Mouse (Mus musculus) splenic B cell, adult 2 months (primary cell): Measurements from ENCODE around the gene Fgf15.

Experiments
- DNase-seq: peaks from one replicate; pipeline ENCODE4 v3.0.0-alpha.2; 2011; ENCODE audit warnings: low read depth, low spot score
- H3K27me3 ChIP-seq: 2 replicates; pipeline ENCODE4 v1.6.1; 2012; ENCODE audit warnings: mild to moderate bottlenecking, low read length, moderate library complexity, mixed read lengths; ENCODE audit not compliant: control insufficient read depth, poor library complexity, insufficient read depth, severe bottlenecking
- H3K36me3 ChIP-seq: 2 replicates; pipeline ENCODE4 v1.6.1; 2012; ENCODE audit warnings: mild to moderate bottlenecking, low read length, moderate library complexity, mixed read lengths; ENCODE audit not compliant: control insufficient read depth, poor library complexity, insufficient read depth, severe bottlenecking

Gene Fgf15

GRCm38 (mm10) chr7:144932389-144932937, 36.1 kb downstream of the Fgf15 start:
- Histone ChIP-seq H3K27me3 (no peaks in the 10 kb centered on the region), H3K36me3 (0 out of 2 replicates have a peak, but pooled peaks cover 2% of the 10 kb centered on the region)
- peak; percentile 38 for DNase-seq

GRCm38 (mm10) chr7:144933336-144933735, 37.0 kb downstream of the Fgf15 start:
- no peak for DNase-seq
- Histone ChIP-seq H3K36me3 (0 out of 2 replicates have a peak, but pooled peaks cover 2% of the 10 kb centered on the region), H3K27me3 (no peaks in the 10 kb centered on the region)

- no peak for DNase-seq
- H3K36me3 ChIP-seq, result 0 out of 2 replicates have a peak, but pooled peaks cover 2% of the 10 kb centered on the region
- H3K27me3 ChIP-seq, result no peaks in the 10 kb centered on the region
Measured at GRCm38 (mm10) chr7:144933796-144934195, 37.5 kb downstream of the Fgf15 start.

- no peaks in the 10 kb centered on the region for H3K36me3 ChIP-seq
- no peaks in the 10 kb centered on the region for H3K27me3 ChIP-seq
- no peak for DNase-seq
Measured at GRCm38 (mm10) chr7:144934901-144935300, 38.6 kb downstream of the Fgf15 start.

GRCm38 (mm10) chr7:144935563-144935962, 39.2 kb downstream of the Fgf15 start:
- Histone ChIP-seq H3K36me3 (no peaks in the 10 kb centered on the region), H3K27me3 (no peaks in the 10 kb centered on the region)
- no peak for DNase-seq

GRCm38 (mm10) chr7:144936311-144936880, 40.1 kb downstream of the Fgf15 start:
- no peak for DNase-seq
- H3K27me3 ChIP-seq, result no peaks in the 10 kb centered on the region; the same call in 1 of the 2 replicates
- no peaks in the 10 kb centered on the region for H3K36me3 ChIP-seq

GRCm38 (mm10) chr7:144937490-144937889, 41.2 kb downstream of the Fgf15 start:
- H3K27me3 ChIP-seq, result peaks cover 2% of the 10 kb centered on the region
- no peaks in the 10 kb centered on the region for H3K36me3 ChIP-seq
- DNase-seq, result peak; percentile 92

- Histone ChIP-seq H3K27me3 (peaks cover 2% of the 10 kb centered on the region), H3K36me3 (no peaks in the 10 kb centered on the region)
- no peak for DNase-seq
Measured at GRCm38 (mm10) chr7:144937899-144938517, 41.7 kb downstream of the Fgf15 start.

GRCm38 (mm10) chr7:144938661-144939343, 42.5 kb downstream of the Fgf15 start:
- Histone ChIP-seq H3K36me3 (no peaks in the 10 kb centered on the region), H3K27me3 (peaks cover 2% of the 10 kb centered on the region)
- no peak for DNase-seq

GRCm38 (mm10) chr7:144939344-144940002, 43.1 kb downstream of the Fgf15 start, which contains the start of gene Ccnd1:
TSS of gene Ccnd1 (minus strand) at chr7:144939925.
- peak; percentile 71 for DNase-seq
- Histone ChIP-seq H3K27me3 (peaks cover 2% of the 10 kb centered on the region), H3K36me3 (no peaks in the 10 kb centered on the region)

- DNase-seq, result peak; percentile 30
- H3K36me3 ChIP-seq, result no peaks in the 10 kb centered on the region
- peaks cover 2% of the 10 kb centered on the region for H3K27me3 ChIP-seq
Measured at GRCm38 (mm10) chr7:144940003-144940571, 43.8 kb downstream of the Fgf15 start.

GRCm38 (mm10) chr7:144940585-144940984, 44.3 kb downstream of the Fgf15 start:
- no peak for DNase-seq
- peaks cover 2% of the 10 kb centered on the region for H3K27me3 ChIP-seq
- H3K36me3 ChIP-seq, result no peaks in the 10 kb centered on the region

- Histone ChIP-seq H3K36me3 (no peaks in the 10 kb centered on the region), H3K27me3 (peaks cover 2% of the 10 kb centered on the region)
- peak; percentile 66 for DNase-seq
Measured at GRCm38 (mm10) chr7:144941242-144941831, 45.0 kb downstream of the Fgf15 start.
